Mouse (Mus musculus) heart, postnatal 0 days (tissue): ENCODE results near the gene Med25. TPM values are rescaled to one million over a fixed set of nuclear protein-coding genes. Genes with fewer than 3 reads are reported as not detected.
"Not testable (repeated sequence)": the region's sequence is repeated elsewhere in the genome, so short reads cannot be mapped to it uniquely, and the experiment has no call there.

ENCODE experiments used
- ATAC-seq: fragments of 200-750 bp; cut with Nextera tagmentation; 2 replicates; pipeline ENCODE4 v1.8.0; 2017; ENCODE audit warnings: low read depth, moderate number of reproducible peaks, moderate library complexity; ENCODE audit not compliant: insufficient read depth
- DNase-seq: peaks from one replicate; pipeline ENCODE4 v3.0.0-alpha.2; 2016; ENCODE audit warnings: low spot score
- H3K27ac ChIP-seq: fragments of 300-500 bp; sonication (generic); 2 replicates; pipeline ENCODE4 v1.5.1; 2014; ENCODE audit warnings: low read depth, mild to moderate bottlenecking
- H3K27me3 ChIP-seq: fragments of 300-500 bp; sonication (generic); 2 replicates; pipeline ENCODE4 v1.6.1; 2014; ENCODE audit warnings: low read length, mixed read lengths; ENCODE audit not compliant: control insufficient read depth, insufficient read depth
- H3K36me3 ChIP-seq: fragments of 300-500 bp; sonication (generic); replicated peaks from 2 replicates; pipeline ENCODE4 v1.6.1; 2014; ENCODE audit warnings: low read length, mixed read lengths; ENCODE audit not compliant: control insufficient read depth, insufficient read depth
- H3K4me1 ChIP-seq: fragments of 300-500 bp; sonication (generic); 2 replicates; pipeline ENCODE4 v1.6.1; 2014; ENCODE audit warnings: antibody characterized with exemption; ENCODE audit not compliant: control insufficient read depth, insufficient read depth
- H3K4me2 ChIP-seq: fragments of 300-500 bp; sonication (generic); 2 replicates; pipeline ENCODE4 v1.6.1; 2014; ENCODE audit warnings: low read depth, mild to moderate bottlenecking, low read length, moderate library complexity
- H3K4me3 ChIP-seq: fragments of 300-500 bp; sonication (generic); 2 replicates; pipeline ENCODE4 v1.5.1; 2014; ENCODE audit warnings: low read depth, low read length
- H3K9ac ChIP-seq: fragments of 300-500 bp; sonication (generic); replicated peaks from 2 replicates; pipeline ENCODE4 v1.6.1; 2014; ENCODE audit warnings: low read depth, low read length, mixed read lengths
- H3K9me3 ChIP-seq: fragments of 300-500 bp; sonication (generic); replicated peaks from 2 replicates; pipeline ENCODE4 v1.6.1; 2016; ENCODE audit warnings: low read length; ENCODE audit not compliant: control insufficient read depth
- CTCF ChIP-seq: IDR thresholded peaks from 2 replicates; pipeline ENCODE4 v1.5.1; 2016; ENCODE audit warnings: antibody characterized with exemption, control low read depth, low read depth
- EP300 ChIP-seq: IDR thresholded peaks from 2 replicates; pipeline ENCODE4 v1.6.1; 2016; ENCODE audit warnings: antibody characterized with exemption, low read depth
- WGBS: fragments of 180-500 bp; shearing (Covaris S2); extraction: QIAGEN DNeasy Blood & Tissue Kit; methylation state at CpG from one replicate; pipeline ENCODE4 v1.1.7; 2014; 5-methylcytosine and 5-hydroxymethylcytosine counted together
- polyA plus RNA-seq: library from polyadenylated mRNA; unstranded; fragments of >200 nt; fragmentation: Nextera tagmentation; extraction: Ambion mirVana; gene quantifications from 2 replicates; pipeline ENCODE4 v1.2.1, GENCODE M21; 2015
- total RNA-seq: library from RNA; depleted of rRNA; stranded (reverse); fragments of >200 nt; gene quantifications from 2 replicates; pipeline ENCODE4 v1.2.3, GENCODE M21; 2014; ENCODE audit warnings: low replicate concordance

The Med25 gene
- total and polyA plus RNA-seq, 2 experiments from 2014 or later = 73.3 to 112 TPM

DNA sequence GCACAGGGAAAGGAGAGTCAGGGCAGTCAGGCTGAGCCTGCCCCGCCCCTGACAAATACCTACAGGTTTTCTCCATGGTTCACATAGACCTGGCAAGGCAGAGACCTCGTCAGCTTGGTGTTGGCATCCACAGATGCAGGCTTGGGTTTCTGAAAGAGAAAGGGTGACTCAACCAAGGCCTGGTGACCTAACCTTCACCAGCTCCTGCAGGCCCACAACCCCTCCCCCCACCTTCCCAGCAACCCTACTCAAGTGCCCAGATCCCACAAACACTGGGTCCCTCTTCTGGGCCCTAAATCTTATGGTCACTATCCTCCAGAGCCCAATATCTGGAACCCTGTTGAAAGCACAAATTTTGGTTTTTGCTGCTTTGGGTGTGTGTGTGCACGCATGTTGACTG, 9.5 kb downstream of the Med25 start:
- ATAC-seq (no peak), DNase-seq (no peak)
- Histone ChIP-seq H3K4me1 (peaks cover 17% of the 10 kb centered on the region), H3K9ac (no peak overlapping the region), H3K9me3 (no peaks in the 10 kb centered on the region), H3K36me3 (peaks cover 78% of the 10 kb centered on the region), H3K4me3 (no peak overlapping the region), H3K4me2 (no peak overlapping the region), H3K27me3 (no peaks in the 10 kb centered on the region), H3K27ac (no peak overlapping the region)
- 88% methylated on average over 3 of the region's 3 CpGs for WGBS
- TF ChIP-seq EP300 (no peak), CTCF (no peak)

DNA sequence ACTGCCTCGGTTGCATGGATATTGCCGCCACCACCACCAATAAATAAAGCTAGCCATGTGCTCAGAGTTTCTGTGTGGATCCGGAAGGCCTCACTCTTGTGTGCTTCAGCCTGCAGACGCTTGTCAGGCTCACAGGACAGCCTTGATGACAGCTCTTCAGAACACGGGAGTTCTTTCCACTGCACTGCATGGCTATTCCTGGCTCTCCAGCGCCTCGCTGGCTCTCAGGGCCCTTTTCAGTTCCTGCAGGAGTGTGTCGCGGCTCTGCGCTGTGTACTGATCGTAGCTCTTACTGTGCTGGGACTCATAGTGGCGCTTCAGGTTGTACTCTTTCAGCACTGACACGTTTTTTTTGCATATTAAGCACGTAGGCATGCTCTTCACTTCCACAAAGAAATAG, 14.7 kb downstream of the Med25 start:
- Histone ChIP-seq H3K27me3 (no peaks in the 10 kb centered on the region), H3K9me3 (no peaks in the 10 kb centered on the region), H3K4me2 (no peak overlapping the region), H3K4me1 (peaks cover 21% of the 10 kb centered on the region), H3K36me3 (peaks cover 67% of the 10 kb centered on the region), H3K27ac (peak overlapping the region; percentile 80), H3K9ac (no peak overlapping the region), H3K4me3 (no peak overlapping the region)
- DNase-seq (peak; percentile 75), ATAC-seq (peak; percentile 87)
- 42% methylated on average over 14 of the region's 14 CpGs for WGBS
- no peak for TF ChIP-seq CTCF
- TF ChIP-seq EP300 = peak; percentile 71; the same call in 1 of the 2 replicates

DNA sequence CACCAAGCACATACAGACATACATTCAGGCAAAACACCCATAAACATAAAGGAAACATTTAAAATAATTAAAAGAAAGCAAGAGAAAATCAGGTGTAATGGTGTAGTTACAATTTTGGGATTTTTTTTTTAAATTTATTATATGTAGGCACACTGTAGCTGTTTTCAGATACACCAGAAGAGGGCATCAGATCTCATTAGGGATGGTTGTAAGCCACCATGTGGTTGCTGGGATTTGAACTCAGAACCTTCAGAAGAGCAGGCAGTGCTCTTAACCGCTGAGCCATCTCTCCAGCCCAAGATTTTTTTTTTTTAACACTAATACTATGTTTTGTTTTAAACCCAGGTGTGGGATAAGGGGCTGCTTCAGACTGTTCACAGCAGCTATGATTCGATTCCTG, 20.7 kb downstream of the Med25 start:
- not testable (repeated sequence) for H3K4me3 ChIP-seq, ATAC-seq, DNase-seq, H3K4me2 ChIP-seq, H3K9me3 ChIP-seq, H3K27ac ChIP-seq, H3K9ac ChIP-seq, H3K27me3 ChIP-seq, H3K36me3 ChIP-seq
- H3K4me1 ChIP-seq = peaks cover 24% of the 10 kb centered on the region
- 92% methylated on average over 2 of the region's 2 CpGs for WGBS

DNA sequence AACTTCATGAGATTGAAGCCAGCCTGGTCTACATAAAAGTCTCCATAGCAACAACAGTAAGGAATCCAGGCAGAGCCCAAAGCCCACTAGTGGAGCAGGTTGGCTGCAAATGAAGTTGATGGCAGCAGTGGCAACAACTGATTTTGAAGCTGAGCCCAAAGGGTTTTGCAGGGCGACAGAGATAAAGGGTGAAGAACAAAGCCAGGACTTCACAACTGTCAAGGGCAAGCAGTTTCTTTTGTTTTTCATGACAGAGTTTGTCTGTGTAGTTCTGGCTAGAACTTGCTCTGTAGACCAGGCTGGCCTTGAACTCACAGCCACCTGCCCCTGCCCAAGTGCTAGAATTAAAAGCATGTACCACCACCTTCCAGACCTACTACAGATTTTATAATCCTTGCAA, 21.3 kb downstream of the Med25 start:
- Histone ChIP-seq H3K4me1 (peaks cover 30% of the 10 kb centered on the region), H3K36me3 (peaks cover under 1% of the 10 kb centered on the region; the same call in 1 of the 2 replicates), H3K4me2 (no peak overlapping the region), H3K27me3 (no peaks in the 10 kb centered on the region), H3K9ac (no peak overlapping the region), H3K4me3 (no peak overlapping the region), H3K9me3 (no peaks in the 10 kb centered on the region), H3K27ac (no peak overlapping the region)
- TF ChIP-seq CTCF (no peak), EP300 (no peak)
- ATAC-seq (no peak), DNase-seq (no peak)
- WGBS = 53% methylated on average over 1 of the region's 1 CpGs

DNA sequence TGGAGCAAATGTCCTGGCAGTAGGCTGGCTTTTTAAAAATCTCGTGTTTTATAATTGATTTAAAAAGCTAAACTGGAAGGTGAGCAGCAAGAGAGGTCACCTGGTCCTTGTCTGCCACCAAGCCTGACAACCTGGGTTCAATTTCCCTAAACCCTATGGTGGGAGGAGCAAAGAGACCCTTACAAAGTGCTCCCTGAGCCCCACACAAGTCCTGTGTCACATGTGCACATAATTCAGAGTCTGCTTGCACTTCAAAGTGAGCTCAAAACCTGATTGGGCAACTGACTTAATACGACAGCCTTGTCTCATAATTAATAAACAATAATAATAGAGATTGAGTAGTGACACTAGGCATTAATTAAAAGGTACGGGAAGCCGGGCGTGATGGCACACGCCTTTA, 21.9 kb downstream of the Med25 start:
- Histone ChIP-seq H3K4me1 (peaks cover 35% of the 10 kb centered on the region), H3K27ac (peak overlapping the region; percentile 100), H3K27me3 (no peaks in the 10 kb centered on the region), H3K4me2 (peak overlapping the region; percentile 83), H3K9ac (peak overlapping the region; percentile 96; the same call in 1 of the 2 replicates), H3K36me3 (no peaks in the 10 kb centered on the region), H3K9me3 (no peaks in the 10 kb centered on the region), H3K4me3 (peak overlapping the region; percentile 99; the same call in 1 of the 2 replicates)
- WGBS = 86% methylated on average over 6 of the region's 6 CpGs
- TF ChIP-seq EP300 (no peak), CTCF (no peak)
- no peak for DNase-seq
- no peak for ATAC-seq

DNA sequence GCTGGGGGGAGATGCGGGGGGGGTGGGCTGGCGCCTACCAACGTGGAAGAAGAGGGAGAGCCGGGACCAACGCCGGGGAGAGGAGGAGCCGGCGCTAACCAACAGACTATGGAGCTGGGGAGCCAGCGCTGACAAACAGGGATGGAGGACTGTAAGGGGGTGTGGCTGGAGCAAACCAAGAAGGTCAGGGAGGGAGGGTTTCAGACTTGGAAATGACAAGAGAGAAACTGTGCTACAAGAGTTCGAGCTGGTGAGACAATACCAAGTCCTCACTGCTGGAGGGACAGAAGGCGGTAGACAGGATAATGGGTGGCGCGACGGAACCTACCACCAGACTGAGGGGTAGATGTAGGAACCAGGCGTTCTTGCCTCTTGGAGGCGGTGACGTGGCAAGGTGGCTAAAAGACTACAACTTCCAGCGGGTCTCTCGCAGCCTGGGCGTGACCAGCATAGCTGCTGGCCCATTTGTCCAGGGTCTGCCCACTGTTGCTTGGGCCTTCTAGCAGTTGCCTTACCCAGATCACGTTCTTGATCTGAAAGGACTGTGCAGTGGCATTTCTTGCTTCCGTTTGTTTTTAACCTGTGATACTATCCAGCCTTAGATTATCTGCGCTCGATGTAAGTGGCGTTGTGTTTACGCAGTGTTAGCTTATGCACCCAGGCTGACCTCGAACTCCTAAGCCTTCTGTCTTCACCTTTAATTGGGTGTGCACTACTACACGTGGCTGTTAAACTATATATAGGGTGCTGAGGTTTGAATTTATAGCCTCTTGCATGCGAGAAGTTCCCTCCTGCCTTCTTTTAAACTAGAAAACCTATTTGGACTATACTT, 22.6 kb downstream of the Med25 start, which contains the start of gene Ptov1:
Gene Ptov1 (minus strand): TSS at position 92 of the 832 bp plus-strand sequence.
- DNase-seq (peak; percentile 100), ATAC-seq (peak; percentile 89)
- TF ChIP-seq EP300 (peak; percentile 4; the same call in 1 of the 2 replicates), CTCF (no peak)
- no peaks in the 10 kb centered on the region for H3K27me3 ChIP-seq
- peak within 1 kb of the TSS; percentile 83 for H3K4me2 ChIP-seq
- peaks cover 42% of the 10 kb centered on the region for H3K4me1 ChIP-seq
- no peaks in the 10 kb centered on the region for H3K9me3 ChIP-seq
- H3K4me3 ChIP-seq = peak within 1 kb of the TSS; percentile 99
- peak within 1 kb of the TSS; percentile 100 for H3K27ac ChIP-seq
- 4% methylated on average over 29 of the region's 29 CpGs for WGBS
- H3K36me3 ChIP-seq = peaks cover 5% of the 10 kb centered on the region; the same call in 1 of the 2 replicates
- peak within 1 kb of the TSS; percentile 96 for H3K9ac ChIP-seq
